In genomic region chr17:28300323-28300722, GRCm38 (mm10) we compare ENCODE assay signal across 13 mouse cellular contexts. TPM values are rescaled to one million over a fixed set of nuclear protein-coding genes. Genes with fewer than 3 reads are reported as not detected.
DNase-seq lines count a peak whose midpoint lies in the region; ATAC-seq lines count a peak whose summit lies in the region.
"Had no signal": no experiment of that assay in that cellular context is flagged by ENCODE, and none has a peak within 500 bp of the region (broad histone marks: within the 10 kb centered on the region; RNA-seq: fewer than 3 reads in every experiment).

No protein-coding gene starts in this region.

- no peaks in the 10 kb centered on the region for H3K9me3 ChIP-seq in kidney, embryonic 16.5 days (ENCODE audit: low read length)
- H3K9me3 ChIP-seq in hindbrain, embryonic 11.5 days (ENCODE audit: control insufficient read depth, low read length) = no peaks in the 10 kb centered on the region
- H3K9me3 ChIP-seq in liver, embryonic 11.5 days (ENCODE audit: control insufficient read depth, low read length) = no peaks in the 10 kb centered on the region

- H3K4me3 ChIP-seq in kidney, embryonic 16.5 days (ENCODE audit: low read length) = no peak overlapping the region
- no peak overlapping the region for H3K4me3 ChIP-seq in hindbrain, embryonic 11.5 days (ENCODE audit: low read depth, low read length)
- H3K4me3 ChIP-seq in liver, embryonic 11.5 days (ENCODE audit: low read depth, low read length) = no peak overlapping the region
- H3K4me3 ChIP-seq: heart, adult 2 months; liver, embryonic 13.5 days had no signal

- H3K4me2 ChIP-seq in kidney, embryonic 16.5 days (replicated peaks; ENCODE audit: low read depth, low read length) = no peak overlapping the region
- no peak overlapping the region for H3K4me2 ChIP-seq in hindbrain, embryonic 11.5 days (replicated peaks; ENCODE audit: low read depth, low read length)
- H3K4me2 ChIP-seq in liver, embryonic 11.5 days = no peak overlapping the region
- H3K4me2 ChIP-seq: liver, embryonic 13.5 days had no signal

- H3K9ac ChIP-seq in kidney, embryonic 16.5 days (replicated peaks; ENCODE audit: low read length) = no peak overlapping the region; the same call in 1 of the 2 replicates
- peak overlapping the region; percentile 27; the same call in 1 of the 2 replicates for H3K9ac ChIP-seq in hindbrain, embryonic 11.5 days (ENCODE audit: low read depth, low read length)
- H3K9ac ChIP-seq in liver, embryonic 11.5 days (ENCODE audit: low read depth, low read length) = no peak overlapping the region
- H3K9ac ChIP-seq: forebrain, postnatal 0 days; liver, embryonic 13.5 days had no signal

- H3K4me1 ChIP-seq in kidney, embryonic 16.5 days (ENCODE audit: insufficient read depth, low read length) = peaks cover 12% of the 10 kb centered on the region
- H3K4me1 ChIP-seq in hindbrain, embryonic 11.5 days (replicated peaks; ENCODE audit: control insufficient read depth, insufficient read depth, low read length) = peaks cover 5% of the 10 kb centered on the region
- peaks cover 9% of the 10 kb centered on the region for H3K4me1 ChIP-seq in liver, embryonic 11.5 days (replicated peaks; ENCODE audit: control insufficient read depth, insufficient read depth, low read length)

- DNase-seq in kidney, postnatal 36 days = no peak
- peak; percentile 51 for DNase-seq in embryo, embryonic 10.5 days (ENCODE audit: low spot score)
- DNase-seq in hindbrain, embryonic 11.5 days (ENCODE audit: low spot score) = peak; percentile 36
- peak; percentile 59 for DNase-seq in lung, postnatal 10 days
- no peak for DNase-seq in thymus, postnatal 36 days
- DNase-seq in liver, embryonic 11.5 days (ENCODE audit: low spot score) = no peak
- DNase-seq: forebrain, postnatal 0 days; heart, adult 2 months; liver, embryonic 13.5 days; right cerebral cortex, postnatal 25 days; thymus, postnatal 4 days had no signal

- ATAC-seq in kidney, embryonic 16.5 days (ENCODE audit: low FRiP score, low TSS enrichment) = peak; percentile 53; the same call in 1 of the 2 replicates
- no peak for ATAC-seq in hindbrain, embryonic 11.5 days (ENCODE audit: low FRiP score)
- no peak for ATAC-seq in megakaryocyte-erythroid progenitor cell, adult 5-6 weeks (replicated peaks; ENCODE audit: low FRiP score, low TSS enrichment, poor library complexity, severe bottlenecking)
- no peak for ATAC-seq in liver, embryonic 11.5 days (replicated peaks; ENCODE audit: low FRiP score)
- ATAC-seq: forebrain, postnatal 0 days had no signal

- peaks cover 7% of the 10 kb centered on the region for H3K36me3 ChIP-seq in kidney, embryonic 16.5 days (ENCODE audit: insufficient read depth, low read length)
- H3K36me3 ChIP-seq in hindbrain, embryonic 11.5 days (ENCODE audit: control insufficient read depth, insufficient read depth, low read length) = no peaks in the 10 kb centered on the region
- no peaks in the 10 kb centered on the region; the same call in 1 of the 2 replicates for H3K36me3 ChIP-seq in liver, embryonic 11.5 days (ENCODE audit: control insufficient read depth, insufficient read depth, low read length)

- H3K27me3 ChIP-seq in kidney, embryonic 16.5 days (ENCODE audit: insufficient read depth, low read length) = no peaks in the 10 kb centered on the region
- no peaks in the 10 kb centered on the region for H3K27me3 ChIP-seq in hindbrain, embryonic 11.5 days (ENCODE audit: control insufficient read depth, insufficient read depth, low read length)
- no peaks in the 10 kb centered on the region; the same call in 1 of the 2 replicates for H3K27me3 ChIP-seq in liver, embryonic 11.5 days (replicated peaks; ENCODE audit: control insufficient read depth, insufficient read depth, low read length)
- H3K27me3 ChIP-seq: liver, embryonic 13.5 days had no signal

- WGBS in kidney, embryonic 16.5 days = 44% methylated on average over 9 of the region's 9 CpGs
- 11% methylated on average over 9 of the region's 9 CpGs for WGBS in hindbrain, embryonic 11.5 days
- WGBS in liver, embryonic 11.5 days = 66% methylated on average over 9 of the region's 9 CpGs

- H3K27ac ChIP-seq in kidney, embryonic 16.5 days (ENCODE audit: low read length) = 0 out of 2 replicates have a peak overlapping the region, but pooled peaks have one; percentile 39
- peak overlapping the region; percentile 58; the same call in 1 of the 2 replicates for H3K27ac ChIP-seq in hindbrain, embryonic 11.5 days (ENCODE audit: low read depth, low read length)
- no peak overlapping the region for H3K27ac ChIP-seq in liver, embryonic 11.5 days (ENCODE audit: low read depth, low read length)
- H3K27ac ChIP-seq: heart, adult 2 months; liver, embryonic 13.5 days had no signal

RNA-seq across cellular contexts. Expression of gene Fance, which starts 13.0 kb away (rescaled TPM):
- polyA plus RNA-seq in kidney, embryonic 16.5 days (2015; fragmentation: Nextera tagmentation; extraction: Ambion mirVana) = 32.3 and 34.0 TPM in 2 replicates
- 18.7 and 22.5 TPM in 2 replicates for polyA plus RNA-seq in hindbrain, embryonic 11.5 days (2014; fragmentation: Nextera tagmentation; extraction: Ambion mirVana)
- total RNA-seq in megakaryocyte-erythroid progenitor cell, adult 5-6 weeks (2014; fragmentation: Nextera tagmentation) = 47.6 and 82.8 TPM in 2 replicates
- 21.0 and 56.9 TPM in 2 replicates for total RNA-seq in megakaryocyte-erythroid progenitor cell, adult 5-6 weeks (2017)
- 30.2 and 31.1 TPM in 2 replicates for polyA plus RNA-seq in liver, embryonic 11.5 days (2014; fragmentation: Nextera tagmentation; extraction: Ambion mirVana)

RNA-seq across cellular contexts. Expression of gene Rpl10a, which starts 27.9 kb away (rescaled TPM):
- 543 and 653 TPM in 2 replicates for polyA plus RNA-seq in kidney, embryonic 16.5 days (2015; fragmentation: Nextera tagmentation; extraction: Ambion mirVana)
- 445 and 475 TPM in 2 replicates for polyA plus RNA-seq in hindbrain, embryonic 11.5 days (2014; fragmentation: Nextera tagmentation; extraction: Ambion mirVana)
- 3,438 and 3,746 TPM in 2 replicates for total RNA-seq in megakaryocyte-erythroid progenitor cell, adult 5-6 weeks (2014; fragmentation: Nextera tagmentation)
- 861 and 1,170 TPM in 2 replicates for total RNA-seq in megakaryocyte-erythroid progenitor cell, adult 5-6 weeks (2017)
- polyA plus RNA-seq in liver, embryonic 11.5 days (2014; fragmentation: Nextera tagmentation; extraction: Ambion mirVana) = 683 and 733 TPM in 2 replicates

RNA-seq across cellular contexts. Expression of gene Tead3, which starts 50.3 kb away (rescaled TPM):
- 10.7 and 11.5 TPM in 2 replicates for polyA plus RNA-seq in kidney, embryonic 16.5 days (2015; fragmentation: Nextera tagmentation; extraction: Ambion mirVana)
- polyA plus RNA-seq in hindbrain, embryonic 11.5 days (2014; fragmentation: Nextera tagmentation; extraction: Ambion mirVana) = 3.7 and 5.1 TPM in 2 replicates
- total RNA-seq in megakaryocyte-erythroid progenitor cell, adult 5-6 weeks (2014; fragmentation: Nextera tagmentation) = 0.20 and 0.37 TPM in 2 replicates
- total RNA-seq in megakaryocyte-erythroid progenitor cell, adult 5-6 weeks (2017) = 0.30 TPM in 1 of 2 replicates, not detected in the other
- 4.3 and 4.6 TPM in 2 replicates for polyA plus RNA-seq in liver, embryonic 11.5 days (2014; fragmentation: Nextera tagmentation; extraction: Ambion mirVana)

Comparison
In these comparisons a context has a peak if more than half of its experiments do, and no peak if none do; other contexts are left out.
1. DNase-seq: peak in embryo, embryonic 10.5 days (single experiment), hindbrain, embryonic 11.5 days (single experiment) and lung, postnatal 10 days (single experiment); none in kidney, postnatal 36 days (0 of 2), thymus, postnatal 36 days (0 of 2) and liver, embryonic 11.5 days (single experiment).